Mouse (Mus musculus): ENCODE data around the gene Sdhb. TPM values are rescaled to one million over a fixed set of nuclear protein-coding genes. Genes with fewer than 3 reads are reported as not detected.

Sdhb gene
- total and polyA plus RNA-seq, 3 experiments: 292 to 414 (median 342) TPM

GRCm38 (mm10) chr4:140977886-140978692 lies 17.1 kb downstream of the Sdhb start:
- DNase-seq (ENCODE audit: low read depth, low spot score): peak; percentile 79
- H3K36me3 ChIP-seq (ENCODE audit: control insufficient read depth in 1 of 2, insufficient read depth in 2 of 2, low read length in 2 of 2): peaks cover 2 to 13% of the 10 kb centered on the region in 2 experiments; a peak in 3 of 4 replicates
- H3K4me3 ChIP-seq (ENCODE audit: control insufficient read depth in 1 of 2, insufficient read depth in 1 of 2, low read depth in 2 of 2, low read length in 2 of 2): no peak overlapping the region

DNA sequence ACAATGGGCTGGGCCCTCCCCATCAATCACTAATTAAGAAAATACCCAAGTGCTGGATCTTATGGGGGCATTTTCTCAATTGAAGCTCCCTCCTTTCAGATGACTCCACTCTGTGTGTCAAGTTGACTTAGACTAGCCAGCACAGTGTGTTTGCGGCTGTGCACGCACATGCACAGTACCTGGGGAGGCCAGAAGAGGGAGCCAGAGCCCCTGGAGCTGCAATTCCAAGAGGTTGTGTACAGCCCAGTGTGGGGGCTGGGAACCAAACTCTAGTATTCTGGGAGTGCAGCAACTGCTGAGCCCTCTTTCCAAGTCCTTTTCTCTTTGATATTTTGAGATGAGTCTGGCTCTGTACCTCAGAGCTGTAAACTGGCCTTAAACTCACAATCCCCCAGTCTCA lies 20.6 kb downstream of the Sdhb start:
- Histone ChIP-seq H3K9ac (ENCODE audit: control insufficient read depth, low read depth, low read length, poor library complexity, severe bottlenecking) (no peak overlapping the region), H3K79me2 (ENCODE audit: control insufficient read depth, insufficient read depth, low read length, poor library complexity) (no peaks in the 10 kb centered on the region), H3K36me3 (ENCODE audit: control insufficient read depth in 1 of 2, insufficient read depth in 2 of 2, low read length in 2 of 2) (peaks cover 2 to 13% of the 10 kb centered on the region in 2 experiments; a peak in 3 of 4 replicates), H3K9me3 (replicated peaks; ENCODE audit: insufficient read depth, low read length) (no peaks in the 10 kb centered on the region), H3K4me3 (ENCODE audit: control insufficient read depth in 1 of 2, insufficient read depth in 1 of 2, low read depth in 2 of 2, low read length in 2 of 2) (no peak overlapping the region), H3K27ac (ENCODE audit: control insufficient read depth, low read depth, low read length) (no peak overlapping the region), H3K4me1 (ENCODE audit: control insufficient read depth in 1 of 2, insufficient read depth in 2 of 2, low read length in 2 of 2) (peaks cover 4 to 19% of the 10 kb centered on the region in 2 experiments), H3K27me3 (ENCODE audit: control insufficient read depth in 1 of 2, insufficient read depth in 2 of 2, low read length in 2 of 2) (no peaks in the 10 kb centered on the region)
- TF ChIP-seq SMC3 (IDR thresholded peaks at IDR 0.05; ENCODE audit: low read depth, low read length): peak; percentile 47
- TF ChIP-seq RAD21 (IDR thresholded peaks at IDR 0.05; ENCODE audit: low read depth, low read length): peak; percentile 59
- no peak for TF ChIP-seq EP300 (IDR thresholded peaks at IDR 0.05; ENCODE audit: low read depth in 1 of 2, low read length in 2 of 2)
- TF ChIP-seq CTCF (IDR thresholded peaks at IDR 0.05 in 2 of 3, conservative IDR thresholded peaks at IDR 0.05 in 1 of 3; ENCODE audit: control insufficient read depth in 1 of 3, insufficient read depth in 1 of 3, low read depth in 2 of 3, low read length in 3 of 3, poor library complexity in 1 of 3, severe bottlenecking in 1 of 3): peak; percentile 52 to 74 (median 68)
- peak; percentile 70 for DNase-seq (ENCODE audit: low read depth, low spot score)

More at GRCm38 (mm10) chr4:140977886-140978692, 17.1 kb downstream of the Sdhb start:
- H3K9me3 ChIP-seq (replicated peaks; ENCODE audit: insufficient read depth, low read length): no peaks in the 10 kb centered on the region
- H3K79me2 ChIP-seq (ENCODE audit: control insufficient read depth, insufficient read depth, low read length, poor library complexity): no peaks in the 10 kb centered on the region
- no peaks in the 10 kb centered on the region for H3K27me3 ChIP-seq (ENCODE audit: control insufficient read depth in 1 of 2, insufficient read depth in 2 of 2, low read length in 2 of 2)
- TF ChIP-seq SIN3A (IDR thresholded peaks at IDR 0.05; ENCODE audit: low read length): peak; percentile 73
- peak; percentile 54; the same call in 1 of the 2 replicates for TF ChIP-seq GATA1 (IDR thresholded peaks at IDR 0.05; ENCODE audit: low read depth, low read length)
- peak; percentile 29 to 33; a peak in 2 of 4 replicates for TF ChIP-seq EP300 (IDR thresholded peaks at IDR 0.05; ENCODE audit: low read depth in 1 of 2, low read length in 2 of 2)
- TF ChIP-seq MXI1 (IDR thresholded peaks at IDR 0.05; ENCODE audit: low read depth, low read length): no peak
- no peak for TF ChIP-seq SMC3 (IDR thresholded peaks at IDR 0.05; ENCODE audit: low read depth, low read length)
- peak; percentile 54; the same call in 1 of the 2 replicates for TF ChIP-seq ETS1 (IDR thresholded peaks at IDR 0.05; ENCODE audit: low read depth, low read length)
- peaks cover 3 to 18% of the 10 kb centered on the region in 2 experiments for H3K4me1 ChIP-seq (ENCODE audit: control insufficient read depth in 1 of 2, insufficient read depth in 2 of 2, low read length in 2 of 2)
- peak overlapping the region; percentile 35 for H3K9ac ChIP-seq (ENCODE audit: control insufficient read depth, low read depth, low read length, poor library complexity, severe bottlenecking)
- H3K27ac ChIP-seq (ENCODE audit: control insufficient read depth, low read depth, low read length): peak overlapping the region; percentile 69

GRCm38 (mm10) chr4:140982808-140983207 lies 21.8 kb downstream of the Sdhb start:
- Histone ChIP-seq H3K4me1 (ENCODE audit: control insufficient read depth in 1 of 2, insufficient read depth in 2 of 2, low read length in 2 of 2) (peaks cover 4 to 18% of the 10 kb centered on the region in 2 experiments), H3K36me3 (ENCODE audit: control insufficient read depth in 1 of 2, insufficient read depth in 2 of 2, low read length in 2 of 2) (peaks cover 2 to 11% of the 10 kb centered on the region in 2 experiments; a peak in 3 of 4 replicates), H3K9me3 (replicated peaks; ENCODE audit: insufficient read depth, low read length) (no peaks in the 10 kb centered on the region), H3K27ac (ENCODE audit: control insufficient read depth, low read depth, low read length) (peak overlapping the region; percentile 84), H3K9ac (ENCODE audit: control insufficient read depth, low read depth, low read length, poor library complexity, severe bottlenecking) (peak overlapping the region; percentile 48), H3K27me3 (ENCODE audit: control insufficient read depth in 1 of 2, insufficient read depth in 2 of 2, low read length in 2 of 2) (no peaks in the 10 kb centered on the region), H3K79me2 (ENCODE audit: control insufficient read depth, insufficient read depth, low read length, poor library complexity) (peaks cover 8% of the 10 kb centered on the region), H3K4me3 (ENCODE audit: control insufficient read depth in 1 of 2, insufficient read depth in 1 of 2, low read depth in 2 of 2, low read length in 2 of 2) (peak overlapping the region; percentile 5 to 41; a peak in 3 of 4 replicates)
- DNase-seq (ENCODE audit: low read depth, low spot score): no peak
- TF ChIP-seq RAD21 (IDR thresholded peaks at IDR 0.05; ENCODE audit: low read depth, low read length) (no peak), TAL1 (IDR thresholded peaks at IDR 0.05; ENCODE audit: low read length) (no peak), POLR2A (IDR thresholded peaks at IDR 0.05; ENCODE audit: control insufficient read depth in 1 of 2, insufficient read depth in 1 of 2, low read depth in 1 of 2, low read length in 2 of 2, poor library complexity in 1 of 2) (no peak), HCFC1 (IDR thresholded peaks at IDR 0.05; ENCODE audit: low read depth, low read length) (no peak), ZMIZ1 (IDR thresholded peaks at IDR 0.05; ENCODE audit: low read depth, low read length) (no peak)
